Mouse (Mus musculus) hindbrain, embryonic 16.5 days (tissue): ENCODE results near the gene Col4a4. TPM values are rescaled to one million over a fixed set of nuclear protein-coding genes. Genes with fewer than 3 reads are reported as not detected.
A peak's percentile ranks its signal among the peaks of the same experiment; 100 is the strongest.

Source experiments
- ATAC-seq: fragments of 200-750 bp; cut with Nextera tagmentation; 2 replicates; pipeline ENCODE4 v1.8.0; 2017; ENCODE audit warnings: moderate TSS enrichment, moderate library complexity
- H3K27ac ChIP-seq: fragments of 300-500 bp; sonication (generic); 2 replicates; pipeline ENCODE4 v1.5.1; 2014; ENCODE audit warnings: low read depth, mild to moderate bottlenecking, control low read depth, low read length, moderate library complexity
- H3K27me3 ChIP-seq: fragments of 300-500 bp; sonication (generic); replicated peaks from 2 replicates; pipeline ENCODE4 v1.6.1; 2014; ENCODE audit warnings: low read length; ENCODE audit not compliant: control insufficient read depth, insufficient read depth
- H3K36me3 ChIP-seq: fragments of 300-500 bp; sonication (generic); 2 replicates; pipeline ENCODE4 v1.6.1; 2014; ENCODE audit warnings: mild to moderate bottlenecking, low read length, moderate library complexity, mixed read lengths; ENCODE audit not compliant: control insufficient read depth, insufficient read depth
- H3K4me1 ChIP-seq: fragments of 300-500 bp; sonication (generic); 2 replicates; pipeline ENCODE4 v1.6.1; 2014; ENCODE audit warnings: low read depth, low read length; ENCODE audit not compliant: control insufficient read depth, insufficient read depth
- H3K4me2 ChIP-seq: fragments of 300-500 bp; sonication (generic); 2 replicates; pipeline ENCODE4 v1.6.1; 2014; ENCODE audit warnings: mild to moderate bottlenecking, low read length, control low read depth, moderate library complexity
- H3K4me3 ChIP-seq: fragments of 300-500 bp; sonication (generic); 2 replicates; pipeline ENCODE4 v1.5.1; 2014; ENCODE audit warnings: mild to moderate bottlenecking, low read length, control low read depth, moderate library complexity
- H3K9ac ChIP-seq: fragments of 300-500 bp; sonication (generic); 2 replicates; pipeline ENCODE4 v1.6.1; 2014; ENCODE audit warnings: low read depth, mild to moderate bottlenecking, control low read depth, low read length, moderate library complexity
- H3K9me3 ChIP-seq: fragments of 300-500 bp; sonication (generic); 2 replicates; pipeline ENCODE4 v1.6.1; 2014; ENCODE audit warnings: mild to moderate bottlenecking, low read length, moderate library complexity; ENCODE audit not compliant: control insufficient read depth
- WGBS: fragments of 180-500 bp; shearing (Covaris S2); extraction: QIAGEN DNeasy Blood & Tissue Kit; methylation state at CpG from one replicate; pipeline ENCODE4 v1.1.7; 2014; 5-methylcytosine and 5-hydroxymethylcytosine counted together
- polyA plus RNA-seq: library from polyadenylated mRNA; unstranded; fragments of >200 nt; fragmentation: Nextera tagmentation; extraction: Ambion mirVana; gene quantifications from 2 replicates; pipeline ENCODE4 v1.2.1, GENCODE M21; 2015

The Col4a4 gene
- 0.25 and 0.41 TPM in 2 replicates for polyA plus RNA-seq

- Histone ChIP-seq H3K27me3 (peaks cover 6% of the 10 kb centered on the region), H3K4me3 (peak within 1 kb of the TSS; percentile 42), H3K27ac (no peak within 1 kb of the TSS), H3K36me3 (no peaks in the 10 kb centered on the region), H3K4me1 (peaks cover 9% of the 10 kb centered on the region; the same call in 1 of the 2 replicates), H3K9ac (peak within 1 kb of the TSS; percentile 50), H3K4me2 (peak within 1 kb of the TSS; percentile 86), H3K9me3 (no peaks in the 10 kb centered on the region)
- 4% methylated on average over 31 of the region's 34 CpGs for WGBS
- ATAC-seq, result peak; percentile 48
These were observed at the start of gene Col4a4, which contains the start of gene Col4a3 for GRCm38 (mm10) chr1:82586713-82587399. TSS of gene Col4a4 (minus strand) at chr1:82586849. TSS of gene Col4a3 (plus strand) at chr1:82586921.

- H3K4me1 ChIP-seq, result no peaks in the 10 kb centered on the region
- 93% methylated on average over 4 of the region's 4 CpGs for whole genome bisulfite sequencing
These were observed 49.7 kb upstream of the Col4a4 start for GRCm38 (mm10) chr1:82636321-82636720.

GRCm38 (mm10) chr1:82635254-82635620 lies 48.6 kb upstream of the Col4a4 start:
- no peaks in the 10 kb centered on the region for H3K9me3 ChIP-seq
- no peak overlapping the region for H3K27ac ChIP-seq
- no peak overlapping the region for H3K4me3 ChIP-seq
- 92% methylated on average over 9 of the region's 9 CpGs for WGBS
- no peak overlapping the region for H3K9ac ChIP-seq
- no peak overlapping the region for H3K4me2 ChIP-seq
- H3K4me1 ChIP-seq, result no peaks in the 10 kb centered on the region
- H3K36me3 ChIP-seq, result no peaks in the 10 kb centered on the region
- ATAC-seq, result no peak
- no peaks in the 10 kb centered on the region for H3K27me3 ChIP-seq

More at GRCm38 (mm10) chr1:82636321-82636720, 49.7 kb upstream of the Col4a4 start:
- no peak overlapping the region for H3K4me2 ChIP-seq
- H3K36me3 ChIP-seq, result no peaks in the 10 kb centered on the region
- no peak for ATAC-seq
- H3K4me3 ChIP-seq, result no peak overlapping the region
- no peak overlapping the region for H3K9ac ChIP-seq
- no peaks in the 10 kb centered on the region for H3K9me3 ChIP-seq
- no peaks in the 10 kb centered on the region for H3K27me3 ChIP-seq
- no peak overlapping the region for H3K27ac ChIP-seq

GRCm38 (mm10) chr1:82634545-82635253 lies 48.0 kb upstream of the Col4a4 start:
- no peaks in the 10 kb centered on the region for H3K36me3 ChIP-seq
- WGBS, result 60% methylated on average over 19 of the region's 19 CpGs

GRCm38 (mm10) chr1:82631169-82631792 lies 44.6 kb upstream of the Col4a4 start:
- Histone ChIP-seq H3K27ac (no peak overlapping the region), H3K27me3 (no peaks in the 10 kb centered on the region), H3K36me3 (no peaks in the 10 kb centered on the region), H3K9ac (no peak overlapping the region), H3K4me1 (no peaks in the 10 kb centered on the region), H3K4me2 (no peak overlapping the region), H3K4me3 (no peak overlapping the region), H3K9me3 (no peaks in the 10 kb centered on the region)
- ATAC-seq, result no peak
- WGBS, result 77% methylated on average over 6 of the region's 6 CpGs

More at GRCm38 (mm10) chr1:82634545-82635253, 48.0 kb upstream of the Col4a4 start:
- no peak overlapping the region for H3K27ac ChIP-seq
- peak; percentile 94 for ATAC-seq
- no peaks in the 10 kb centered on the region for H3K27me3 ChIP-seq
- no peak overlapping the region for H3K4me2 ChIP-seq
- H3K4me3 ChIP-seq, result no peak overlapping the region
- H3K4me1 ChIP-seq, result no peaks in the 10 kb centered on the region
- H3K9me3 ChIP-seq, result no peaks in the 10 kb centered on the region
- H3K9ac ChIP-seq, result no peak overlapping the region

GRCm38 (mm10) chr1:82629495-82629894 lies 42.8 kb upstream of the Col4a4 start:
- Histone ChIP-seq H3K36me3 (no peaks in the 10 kb centered on the region), H3K4me3 (no peak overlapping the region), H3K9ac (no peak overlapping the region), H3K4me2 (no peak overlapping the region), H3K27me3 (no peaks in the 10 kb centered on the region), H3K27ac (no peak overlapping the region), H3K9me3 (no peaks in the 10 kb centered on the region), H3K4me1 (no peaks in the 10 kb centered on the region)
- WGBS, result 86% methylated on average over 5 of the region's 5 CpGs
- no peak for ATAC-seq

GRCm38 (mm10) chr1:82627652-82628051 lies 41.0 kb upstream of the Col4a4 start:
- ATAC-seq, result no peak
- no peak overlapping the region for H3K4me3 ChIP-seq
- no peaks in the 10 kb centered on the region for H3K9me3 ChIP-seq
- 88% methylated on average over 4 of the region's 4 CpGs for WGBS
- H3K36me3 ChIP-seq, result no peaks in the 10 kb centered on the region
- no peaks in the 10 kb centered on the region for H3K27me3 ChIP-seq
- no peaks in the 10 kb centered on the region for H3K4me1 ChIP-seq
- H3K4me2 ChIP-seq, result no peak overlapping the region
- no peak overlapping the region for H3K9ac ChIP-seq
- H3K27ac ChIP-seq, result no peak overlapping the region

GRCm38 (mm10) chr1:82625474-82625873 lies 38.8 kb upstream of the Col4a4 start:
- Histone ChIP-seq H3K9ac (no peak overlapping the region), H3K36me3 (no peaks in the 10 kb centered on the region), H3K4me3 (no peak overlapping the region), H3K9me3 (no peaks in the 10 kb centered on the region), H3K27me3 (no peaks in the 10 kb centered on the region), H3K4me1 (no peaks in the 10 kb centered on the region), H3K27ac (no peak overlapping the region), H3K4me2 (no peak overlapping the region)
- 80% methylated on average over 2 of the region's 2 CpGs for WGBS
- no peak for ATAC-seq

- H3K36me3 ChIP-seq, result no peaks in the 10 kb centered on the region
- H3K27me3 ChIP-seq, result no peaks in the 10 kb centered on the region
- WGBS, result 78% methylated on average over 6 of the region's 6 CpGs
- no peaks in the 10 kb centered on the region for H3K4me1 ChIP-seq
- no peak overlapping the region for H3K9ac ChIP-seq
- no peaks in the 10 kb centered on the region for H3K9me3 ChIP-seq
- H3K4me3 ChIP-seq, result no peak overlapping the region
- no peak overlapping the region for H3K4me2 ChIP-seq
- no peak for ATAC-seq
- no peak overlapping the region for H3K27ac ChIP-seq
These were observed 38.3 kb upstream of the Col4a4 start for GRCm38 (mm10) chr1:82624934-82625333.
